Mouse (Mus musculus) MEL (cell line): Measurements from ENCODE around the gene Kcnn3. TPM values are rescaled to one million over a fixed set of nuclear protein-coding genes. Genes with fewer than 3 reads are reported as not detected.

ENCODE experiments used
- DNase-seq: peaks from one replicate; pipeline ENCODE4 v3.0.0; 2011; ENCODE audit warnings: low read depth, low spot score
- H3K27ac ChIP-seq: 2 replicates; pipeline ENCODE4 v1.5.1; 2012; ENCODE audit warnings: low read depth, mild to moderate bottlenecking, control low read depth, low read length, moderate library complexity; ENCODE audit not compliant: control insufficient read depth
- H3K27me3 ChIP-seq, 2 experiments: fragments of 150-350 bp in 1 of 2; sonication (generic) in 1 of 2; 2 replicates each; pipeline ENCODE4 v1.6.1; 2012; ENCODE audit warnings: low read length in 2 of 2, mild to moderate bottlenecking in 2 of 2, improper control_type of control experiment in 1 of 2, moderate library complexity in 1 of 2; ENCODE audit not compliant: insufficient read depth in 2 of 2, control insufficient read depth in 1 of 2
- H3K36me3 ChIP-seq, 2 experiments: 2 replicates each; pipeline ENCODE4 v1.6.1; 2012 to 2014; ENCODE audit warnings: low read length in 2 of 2, improper control_type of control experiment in 1 of 2, inconsistent platforms in 1 of 2, mild to moderate bottlenecking in 1 of 2; ENCODE audit not compliant: insufficient read depth in 2 of 2, control insufficient read depth in 1 of 2
- H3K4me1 ChIP-seq, 2 experiments: fragments of 150-350 bp in 1 of 2; sonication (generic) in 1 of 2; 2 replicates each; pipeline ENCODE4 v1.6.1; 2012; ENCODE audit warnings: low read length in 2 of 2, improper control_type of control experiment in 1 of 2, mild to moderate bottlenecking in 1 of 2; ENCODE audit not compliant: insufficient read depth in 2 of 2, control insufficient read depth in 1 of 2
- H3K4me3 ChIP-seq, 2 experiments: fragments of 150-350 bp in 1 of 2; sonication (generic) in 1 of 2; 2 replicates each; pipeline ENCODE4 v1.5.1; 2012; ENCODE audit warnings: low read depth in 2 of 2, low read length in 2 of 2, mild to moderate bottlenecking in 2 of 2, moderate library complexity in 2 of 2, control low read depth in 1 of 2, improper control_type of control experiment in 1 of 2; ENCODE audit not compliant: control insufficient read depth in 1 of 2, insufficient read depth in 1 of 2
- H3K79me2 ChIP-seq: 2 replicates; pipeline ENCODE4 v1.6.1; 2012; ENCODE audit warnings: mild to moderate bottlenecking, low read length, moderate library complexity; ENCODE audit not compliant: control insufficient read depth, poor library complexity, insufficient read depth
- H3K9ac ChIP-seq: 2 replicates; pipeline ENCODE4 v1.6.1; 2012; ENCODE audit warnings: low read depth, mild to moderate bottlenecking, control low read depth, low read length, moderate library complexity; ENCODE audit not compliant: control insufficient read depth, poor library complexity, severe bottlenecking
- H3K9me3 ChIP-seq: fragments of 150-350 bp; sonication (generic); replicated peaks from 2 replicates; pipeline ENCODE4 v1.6.1; 2012; ENCODE audit warnings: mild to moderate bottlenecking, low read length, improper control_type of control experiment, moderate library complexity; ENCODE audit not compliant: insufficient read depth
- BHLHE40 ChIP-seq: IDR thresholded peaks from 2 replicates; pipeline ENCODE4 v1.6.1; 2012; ENCODE audit warnings: low read depth, mild to moderate bottlenecking, inconsistent platforms, low read length, improper control_type of control experiment, borderline replicate concordance
- CHD2 ChIP-seq: IDR thresholded peaks from 2 replicates; pipeline ENCODE4 v1.6.1; 2011; ENCODE audit warnings: low read length, improper control_type of control experiment
- CTCF ChIP-seq, 3 experiments: IDR thresholded peaks in 2 of 3; conservative IDR thresholded peaks in 1 of 3; 2 replicates each; pipeline ENCODE4 v1.5.1; 2011 to 2012; ENCODE audit warnings: low read length in 3 of 3, low read depth in 2 of 3, mild to moderate bottlenecking in 2 of 3, improper control_type of control experiment in 1 of 3, inconsistent platforms in 1 of 3, mixed read lengths in 1 of 3, moderate library complexity in 1 of 3; ENCODE audit not compliant: control insufficient read depth in 1 of 3, insufficient read depth in 1 of 3, poor library complexity in 1 of 3, severe bottlenecking in 1 of 3
- E2F4 ChIP-seq: IDR thresholded peaks from 2 replicates; pipeline ENCODE4 v1.6.1; 2011; ENCODE audit warnings: low read depth, low read length, improper control_type of control experiment, borderline replicate concordance
- ELF1 ChIP-seq: IDR thresholded peaks from 2 replicates; pipeline ENCODE4 v1.6.1; 2014; ENCODE audit warnings: low read depth, mild to moderate bottlenecking, inconsistent platforms, low read length, improper control_type of control experiment, moderate library complexity
- EP300 ChIP-seq, 2 experiments: IDR thresholded peaks; 2 replicates each; pipeline ENCODE4 v1.6.1; 2011; ENCODE audit warnings: improper control_type of control experiment in 2 of 2, low read length in 2 of 2, low read depth in 1 of 2, mild to moderate bottlenecking in 1 of 2
- ETS1 ChIP-seq: IDR thresholded peaks from 2 replicates; pipeline ENCODE4 v1.6.1; 2012; ENCODE audit warnings: low read depth, mild to moderate bottlenecking, inconsistent platforms, low read length, improper control_type of control experiment, moderate library complexity
- GABPA ChIP-seq: IDR thresholded peaks from 2 replicates; pipeline ENCODE4 v1.6.1; 2012; ENCODE audit warnings: low read depth, mild to moderate bottlenecking, inconsistent platforms, low read length, improper control_type of control experiment, moderate library complexity
- GATA1 ChIP-seq: IDR thresholded peaks from 2 replicates; pipeline ENCODE4 v1.6.1; 2011; ENCODE audit warnings: low read depth, low read length, improper control_type of control experiment
- JUND ChIP-seq: IDR thresholded peaks from 2 replicates; pipeline ENCODE4 v1.6.1; 2011; ENCODE audit warnings: low read depth, mild to moderate bottlenecking, improper control_type of control experiment, low read length
- KAT2A ChIP-seq: conservative IDR thresholded peaks from 2 replicates; pipeline ENCODE4 v1.6.1; 2012; ENCODE audit warnings: low read depth, low read length, improper control_type of control experiment, inconsistent platforms
- MYB ChIP-seq: IDR thresholded peaks from 2 replicates; pipeline ENCODE4 v1.6.1; 2011; ENCODE audit warnings: mild to moderate bottlenecking, low read depth, low read length, improper control_type of control experiment
- MYC ChIP-seq: IDR thresholded peaks from 2 replicates; pipeline ENCODE4 v1.6.1; 2011; ENCODE audit warnings: low read depth, mild to moderate bottlenecking, low read length, improper control_type of control experiment, moderate library complexity
- POLR2AphosphoS2 ChIP-seq: IDR thresholded peaks from 2 replicates; pipeline ENCODE4 v1.6.1; 2011; ENCODE audit warnings: low read length, improper control_type of control experiment
- POLR2AphosphoS5 ChIP-seq: IDR thresholded peaks from 2 replicates; pipeline ENCODE4 v1.6.1; 2012; ENCODE audit warnings: low read depth, borderline replicate concordance, mild to moderate bottlenecking, inconsistent platforms, low read length, moderate library complexity, mixed read lengths
- RAD21 ChIP-seq: IDR thresholded peaks from 2 replicates; pipeline ENCODE4 v1.6.1; 2011; ENCODE audit warnings: mild to moderate bottlenecking, low read depth, low read length, improper control_type of control experiment
- SMC3 ChIP-seq: IDR thresholded peaks from 2 replicates; pipeline ENCODE4 v1.6.1; 2011; ENCODE audit warnings: low read depth, low read length, improper control_type of control experiment
- TCF12 ChIP-seq: IDR thresholded peaks from 2 replicates; pipeline ENCODE4 v1.6.1; 2014; ENCODE audit warnings: low read depth, mild to moderate bottlenecking, inconsistent platforms, low read length, improper control_type of control experiment, moderate library complexity
- UBTF ChIP-seq: IDR thresholded peaks from 2 replicates; pipeline ENCODE4 v1.6.1; 2012; ENCODE audit warnings: low read depth, mild to moderate bottlenecking, inconsistent platforms, low read length, improper control_type of control experiment, moderate library complexity, borderline replicate concordance; ENCODE audit not compliant: insufficient read depth
- USF1 ChIP-seq: IDR thresholded peaks from 2 replicates; pipeline ENCODE4 v1.6.1; 2014; ENCODE audit warnings: low read depth, mild to moderate bottlenecking, inconsistent platforms, low read length, improper control_type of control experiment, moderate library complexity
- USF2 ChIP-seq, 2 experiments: IDR thresholded peaks; 2 replicates each; pipeline ENCODE4 v1.6.1; 2011 to 2012; ENCODE audit warnings: improper control_type of control experiment in 2 of 2, low read length in 2 of 2, borderline replicate concordance in 1 of 2, inconsistent platforms in 1 of 2, low read depth in 1 of 2, mild to moderate bottlenecking in 1 of 2; ENCODE audit not compliant: insufficient read depth in 1 of 2
- ZC3H11A ChIP-seq: IDR thresholded peaks from 2 replicates; pipeline ENCODE4 v1.6.1; 2012; ENCODE audit warnings: low read depth, mild to moderate bottlenecking, inconsistent platforms, low read length, improper control_type of control experiment
- ZMIZ1 ChIP-seq: IDR thresholded peaks from 2 replicates; pipeline ENCODE4 v1.6.1; 2012; ENCODE audit warnings: low read depth, mild to moderate bottlenecking, inconsistent platforms, low read length, improper control_type of control experiment, moderate library complexity
- ZNF384 ChIP-seq: IDR thresholded peaks from 2 replicates; pipeline ENCODE4 v1.6.1; 2012; ENCODE audit warnings: low read depth, mild to moderate bottlenecking, inconsistent platforms, low read length, improper control_type of control experiment
- polyA plus RNA-seq, 2 experiments: library from polyadenylated mRNA; stranded (reverse) in 1 of 2; unstranded in 1 of 2; fragments of >175 nt in 1 of 2; fragments of >200 nt in 1 of 2; gene quantifications; 2 replicates each; pipeline versions ENCODE4 v1.2.1 to v1.2.4; 2012; ENCODE audit warnings: low replicate concordance in 2 of 2, low read depth in 1 of 2; ENCODE audit not compliant: insufficient read length in 2 of 2, insufficient read depth in 1 of 2, missing spikeins in 1 of 2
- total RNA-seq: library from RNA; depleted of rRNA; stranded (reverse); fragments of 300-350 nt; gene quantifications from 2 replicates; pipeline ENCODE4 v1.2.3, GENCODE M21; 2012

Kcnn3 gene
- total and polyA plus RNA-seq, 3 experiments, result 0.04 TPM; not detected in 2

DNA sequence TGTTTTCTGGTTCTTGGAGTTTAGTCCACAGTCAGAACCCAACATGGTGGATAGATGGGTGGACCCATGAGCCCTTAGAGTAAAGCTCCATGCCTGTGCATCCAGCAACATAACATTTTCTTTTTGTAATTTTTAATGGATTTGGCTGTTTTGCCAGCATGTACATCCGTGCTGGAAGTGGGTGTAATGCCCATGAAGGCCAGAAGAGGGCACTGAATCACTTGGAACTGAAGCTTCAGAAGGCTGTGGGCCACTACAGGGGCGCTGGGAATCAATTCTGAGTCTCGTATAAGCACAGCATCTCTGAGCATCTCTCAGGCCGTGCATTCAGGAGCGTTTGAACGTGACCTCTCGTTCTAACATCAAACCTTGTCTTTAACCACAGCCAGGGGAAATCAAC is 79.0 kb downstream of the Kcnn3 start:
- Histone ChIP-seq H3K27me3 (peaks cover 10 to 11% of the 10 kb centered on the region in 2 experiments), H3K9me3 (no peaks in the 10 kb centered on the region), H3K27ac (no peak overlapping the region), H3K4me3 (no peak overlapping the region), H3K9ac (no peak overlapping the region), H3K4me1 (no peaks in the 10 kb centered on the region), H3K36me3 (no peaks in the 10 kb centered on the region), H3K79me2 (no peaks in the 10 kb centered on the region)
- TF ChIP-seq GABPA, result no peak
- no peak for TF ChIP-seq JUND
- TF ChIP-seq CHD2, result no peak
- TF ChIP-seq POLR2AphosphoS5, result no peak
- TF ChIP-seq SMC3, result peak; percentile 54
- no peak for TF ChIP-seq ELF1
- no peak for TF ChIP-seq USF2 (IDR thresholded peaks at IDR 0.05; ENCODE audit: borderline replicate concordance in 1 of 2, insufficient read depth in 1 of 2, low read depth in 1 of 2, low read length in 2 of 2)
- no peak for TF ChIP-seq GATA1
- no peak for TF ChIP-seq BHLHE40
- no peak for TF ChIP-seq USF1
- TF ChIP-seq EP300 (IDR thresholded peaks at IDR 0.05; ENCODE audit: low read depth in 1 of 2, low read length in 2 of 2), result no peak
- TF ChIP-seq ZNF384, result no peak
- TF ChIP-seq ZC3H11A, result no peak
- no peak for TF ChIP-seq TCF12
- no peak for TF ChIP-seq UBTF
- TF ChIP-seq ETS1, result no peak
- peak; percentile 53 to 68 (median 59) for TF ChIP-seq CTCF (IDR thresholded peaks at IDR 0.05 in 2 of 3, conservative IDR thresholded peaks at IDR 0.05 in 1 of 3; ENCODE audit: control insufficient read depth in 1 of 3, insufficient read depth in 1 of 3, low read depth in 2 of 3, low read length in 3 of 3, poor library complexity in 1 of 3, severe bottlenecking in 1 of 3)
- TF ChIP-seq ZMIZ1, result no peak
- no peak for TF ChIP-seq MYB
- no peak for TF ChIP-seq E2F4
- no peak for TF ChIP-seq MYC
- no peak for TF ChIP-seq POLR2AphosphoS2
- TF ChIP-seq KAT2A, result no peak
- TF ChIP-seq RAD21, result peak; percentile 54
- DNase-seq, result peak; percentile 55
